Mouse (Mus musculus): ENCODE results near the gene Glt1d1.

Glt1d1 gene

GRCm38 (mm10) chr5:127633188-127633587, 1.1 kb downstream of the Glt1d1 start:
- no peak for DNase-seq

- DNase-seq: no peak
Observed at GRCm38 (mm10) chr5:127633666-127634065, 1.6 kb downstream of the Glt1d1 start.

- peak in 1 of 2 experiments; percentile 6 for DNase-seq
Observed at GRCm38 (mm10) chr5:127637622-127638021, 5.6 kb downstream of the Glt1d1 start.

- DNase-seq: no peak
Observed at GRCm38 (mm10) chr5:127638177-127638576, 6.1 kb downstream of the Glt1d1 start.

GRCm38 (mm10) chr5:127639067-127639605, 7.1 kb downstream of the Glt1d1 start:
- DNase-seq: no peak

GRCm38 (mm10) chr5:127639635-127640034, 7.6 kb downstream of the Glt1d1 start:
- no peak for DNase-seq

GRCm38 (mm10) chr5:127640359-127640758, 8.3 kb downstream of the Glt1d1 start:
- DNase-seq: no peak

GRCm38 (mm10) chr5:127641185-127641958, 9.3 kb downstream of the Glt1d1 start:
- no peak for DNase-seq

- DNase-seq: peak; percentile 22 to 40
Observed at GRCm38 (mm10) chr5:127648046-127648445, 16.0 kb downstream of the Glt1d1 start.

GRCm38 (mm10) chr5:127649077-127649476, 17.0 kb downstream of the Glt1d1 start:
- DNase-seq: peak; percentile 10 to 27

- no peak for DNase-seq
Observed at GRCm38 (mm10) chr5:127658257-127658656, 26.2 kb downstream of the Glt1d1 start.

GRCm38 (mm10) chr5:127659312-127659711, 27.2 kb downstream of the Glt1d1 start:
- no peak for DNase-seq

- no peak for DNase-seq
Observed at GRCm38 (mm10) chr5:127660267-127660666, 28.2 kb downstream of the Glt1d1 start.

GRCm38 (mm10) chr5:127660979-127661378, 28.9 kb downstream of the Glt1d1 start:
- no peak for DNase-seq

- DNase-seq: no peak
Observed at GRCm38 (mm10) chr5:127673913-127674312, 41.9 kb downstream of the Glt1d1 start.

- DNase-seq: no peak
Observed at GRCm38 (mm10) chr5:127677561-127677960, 45.5 kb downstream of the Glt1d1 start.

GRCm38 (mm10) chr5:127678501-127678900, 46.4 kb downstream of the Glt1d1 start:
- DNase-seq: peak in 1 of 2 experiments; percentile 9

GRCm38 (mm10) chr5:127688568-127689170, 56.6 kb downstream of the Glt1d1 start:
- no peak for DNase-seq

GRCm38 (mm10) chr5:127691085-127691484, 59.0 kb downstream of the Glt1d1 start:
- no peak for DNase-seq

- peak; percentile 12 to 41 for DNase-seq
Observed at GRCm38 (mm10) chr5:127691581-127691980, 59.5 kb downstream of the Glt1d1 start.

GRCm38 (mm10) chr5:127695898-127696297, 63.8 kb downstream of the Glt1d1 start:
- peak; percentile 45 to 50 for DNase-seq

- no peak for DNase-seq
Observed at GRCm38 (mm10) chr5:127696602-127697001, 64.5 kb downstream of the Glt1d1 start.

- no peak for DNase-seq
Observed at GRCm38 (mm10) chr5:127698525-127698924, 66.5 kb downstream of the Glt1d1 start.

GRCm38 (mm10) chr5:127699679-127700078, 67.6 kb downstream of the Glt1d1 start:
- no peak for DNase-seq

Data from kidney, postnatal 4 days (tissue).